ENCODE assay signal across 18 mouse cellular contexts in genomic region chr3:144550036-144550435, GRCm38 (mm10).
"Had no signal": no experiment of that assay in that cellular context is flagged by ENCODE, and none has a peak within 500 bp of the region (broad histone marks: within the 10 kb centered on the region; RNA-seq: fewer than 3 reads in every experiment).

No protein-coding gene starts in this region.

- ATAC-seq: midbrain, embryonic 16.5 days had no signal

- H3K36me3 ChIP-seq: midbrain, embryonic 10.5 days; midbrain, embryonic 12.5 days; neural tube, embryonic 13.5 days; neural tube, embryonic 15.5 days; stomach, embryonic 15.5 days had no signal

- H3K9ac ChIP-seq: lung, embryonic 14.5 days; midbrain, embryonic 12.5 days; neural tube, embryonic 13.5 days; neural tube, embryonic 15.5 days; stomach, embryonic 15.5 days had no signal

- H3K9me3 ChIP-seq: midbrain, embryonic 10.5 days; midbrain, embryonic 12.5 days; neural tube, embryonic 13.5 days; neural tube, embryonic 15.5 days; stomach, embryonic 15.5 days had no signal

- H3K27me3 ChIP-seq: midbrain, embryonic 12.5 days; neural tube, embryonic 13.5 days; neural tube, embryonic 15.5 days; stomach, embryonic 15.5 days had no signal

- H3K27ac ChIP-seq: midbrain, embryonic 10.5 days; midbrain, embryonic 12.5 days; neural tube, embryonic 13.5 days; neural tube, embryonic 15.5 days; stomach, embryonic 15.5 days; stomach, postnatal 0 days had no signal

- H3K4me3 ChIP-seq: midbrain, embryonic 10.5 days; midbrain, embryonic 12.5 days; myocyte; neural tube, embryonic 13.5 days; neural tube, embryonic 15.5 days; stomach, embryonic 15.5 days had no signal

- H3K4me2 ChIP-seq: lung, embryonic 14.5 days; midbrain, embryonic 12.5 days; neural tube, embryonic 13.5 days; neural tube, embryonic 15.5 days; stomach, embryonic 15.5 days had no signal

- DNase-seq: lung, adult 18-20 months; lung, embryonic 14.5 days; lung, postnatal 10 days; lung, postnatal 4 days; midbrain, embryonic 14.5 days; right cerebral cortex, adult 18-20 months; right cerebral cortex, postnatal 25 days; right cerebral cortex, postnatal 4 days; thymus, postnatal 14 days; thymus, postnatal 4 days had no signal
